Mouse (Mus musculus): ENCODE data around the gene Kcnt2.

- TF ChIP-seq POLR2A (IDR thresholded peaks at IDR 0.05; ENCODE audit: borderline replicate concordance, low read depth, low read length) (no peak), CTCF (IDR thresholded peaks at IDR 0.05; ENCODE audit: low read depth, low read length) (no peak)
Observed at GRCm38 (mm10) chr1:140476921-140477320, 231.0 kb downstream of the Kcnt2 start.

Data from bone marrow macrophage, adult 2 months (primary cell).